Mouse (Mus musculus) thymus, adult 2 months (tissue): ENCODE data around the gene Pcdh15.

ENCODE experiments used
- CTCF ChIP-seq: fragments of 200-500 bp; IDR thresholded peaks from 2 replicates; pipeline ENCODE4 v1.5.1; 2012; ENCODE audit warnings: mild to moderate bottlenecking, control low read depth, low read length, moderate library complexity, borderline replicate concordance; ENCODE audit not compliant: control insufficient read depth, poor library complexity, insufficient read depth; ENCODE audit errors: extremely low read depth
- POLR2A ChIP-seq: fragments of 200-500 bp; IDR thresholded peaks from 2 replicates; pipeline ENCODE4 v1.6.1; 2012; ENCODE audit warnings: mild to moderate bottlenecking, low read length, control low read depth, moderate library complexity; ENCODE audit not compliant: control insufficient read depth, poor library complexity, insufficient read depth; ENCODE audit errors: extremely low read depth

DNA sequence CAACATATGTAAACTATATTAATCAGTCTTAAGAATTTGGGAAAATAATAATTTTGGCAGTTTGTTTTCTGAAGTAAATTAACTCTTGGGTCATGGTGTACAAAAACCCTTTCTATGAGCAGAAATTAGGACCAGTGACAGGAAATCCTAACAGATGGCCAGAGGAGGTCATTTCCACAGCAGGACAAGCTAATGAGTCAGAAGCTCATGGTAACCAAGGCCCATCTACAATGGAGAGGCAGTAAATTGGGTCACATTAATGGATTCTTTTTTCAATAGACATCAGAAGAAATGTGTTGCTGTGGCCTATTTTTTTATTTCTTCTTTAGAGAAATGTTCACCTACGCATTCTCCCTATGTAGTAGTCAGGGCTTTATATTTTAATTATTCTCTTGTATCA lies 923.9 kb downstream of the Pcdh15 start:
- no peak for TF ChIP-seq CTCF
- TF ChIP-seq POLR2A, result no peak
